In genomic region chr8:117406081-117406480, GRCm38 (mm10) we compare ENCODE assay signal across 15 mouse cellular contexts.
A peak's percentile ranks its signal among the peaks of the same experiment; 100 is the strongest.
DNase-seq lines count a peak whose midpoint lies in the region.
"Had no signal": no experiment of that assay in that cellular context is flagged by ENCODE, and none has a peak within 500 bp of the region (broad histone marks: within the 10 kb centered on the region; RNA-seq: fewer than 3 reads in every experiment).

No protein-coding gene starts in this region.

- peak; percentile 30 to 54 for DNase-seq in layer of hippocampus, adult 18-20 months (ENCODE audit: low spot score in 2 of 2)
- DNase-seq in layer of hippocampus, adult 11-12 months (ENCODE audit: low spot score), result no peak
- DNase-seq in right cerebral cortex, adult 18-20 months, result peak; percentile 51
- no peak for DNase-seq in right cerebral cortex, postnatal 36 days (ENCODE audit: low spot score in 2 of 2)
- peak; percentile 78 for DNase-seq in brain, adult 2 months (ENCODE audit: low read depth, low spot score)
- DNase-seq in kidney, postnatal 25 days, result no peak
- no peak for DNase-seq in adrenal gland, postnatal 14 days
- DNase-seq: cerebellum, adult 11 months; cerebellum, adult 2 months; cerebellum, adult 9-11 months; forebrain, postnatal 0 days; gastrocnemius, postnatal 10 days; gastrocnemius, postnatal 36 days; heart, adult 2 months; heart, postnatal 14 days had no signal

Comparison
In these comparisons a context has a peak if more than half of its experiments do, and no peak if none do; other contexts are left out.
1. DNase-seq: peak in layer of hippocampus, adult 18-20 months (2 of 2), right cerebral cortex, adult 18-20 months (single experiment) and brain, adult 2 months (single experiment); none in layer of hippocampus, adult 11-12 months (single experiment), right cerebral cortex, postnatal 36 days (0 of 2), kidney, postnatal 25 days (0 of 2) and adrenal gland, postnatal 14 days (single experiment).